Mouse (Mus musculus) spleen, adult 2 months (tissue): ENCODE results near the gene L2hgdh.
"Not testable (repeated sequence)": the region's sequence is repeated elsewhere in the genome, so short reads cannot be mapped to it uniquely, and the experiment has no call there.

ENCODE experiments used
- CTCF ChIP-seq: fragments of 200-500 bp; IDR thresholded peaks from 2 replicates; pipeline ENCODE4 v1.5.1; 2011; ENCODE audit warnings: mild to moderate bottlenecking, inconsistent platforms; ENCODE audit not compliant: insufficient read depth, insufficient read length, insufficient replicate concordance; ENCODE audit errors: extremely low read depth
- POLR2A ChIP-seq: fragments of 200-500 bp; IDR thresholded peaks from 2 replicates; pipeline ENCODE4 v1.6.1; 2011; ENCODE audit warnings: low read depth, low read length, inconsistent platforms

GRCm38 (mm10) chr12:69653973-69654372 lies 70.7 kb downstream of the L2hgdh start:
- not testable (repeated sequence) for TF ChIP-seq CTCF, POLR2A
